Mouse (Mus musculus) left cerebral cortex, adult 8-10 months (tissue): ENCODE results near the gene Prkag2. TPM values are rescaled to one million over a fixed set of nuclear protein-coding genes. Genes with fewer than 3 reads are reported as not detected.
A peak's percentile ranks its signal among the peaks of the same experiment; 100 is the strongest.

Experiments used
- DNase-seq, 2 experiments: peaks; one replicate each; pipeline ENCODE4 v3.0.0; 2022; ENCODE audit warnings: low spot score in 2 of 2
- total RNA-seq, 4 experiments: library from RNA; stranded (reverse); gene quantifications; 2 replicates each; pipeline ENCODE4 v1.2.4; 2022

Prkag2 gene
- 100 to 1,000 TPM; 108 to 122 (median 112) TPM for total RNA-seq

- no peak for DNase-seq
These were observed at the start of gene Prkag2 for GRCm38 (mm10) chr5:25100516-25101125. Gene Prkag2 (minus strand): TSS chr5:25100642.

DNA sequence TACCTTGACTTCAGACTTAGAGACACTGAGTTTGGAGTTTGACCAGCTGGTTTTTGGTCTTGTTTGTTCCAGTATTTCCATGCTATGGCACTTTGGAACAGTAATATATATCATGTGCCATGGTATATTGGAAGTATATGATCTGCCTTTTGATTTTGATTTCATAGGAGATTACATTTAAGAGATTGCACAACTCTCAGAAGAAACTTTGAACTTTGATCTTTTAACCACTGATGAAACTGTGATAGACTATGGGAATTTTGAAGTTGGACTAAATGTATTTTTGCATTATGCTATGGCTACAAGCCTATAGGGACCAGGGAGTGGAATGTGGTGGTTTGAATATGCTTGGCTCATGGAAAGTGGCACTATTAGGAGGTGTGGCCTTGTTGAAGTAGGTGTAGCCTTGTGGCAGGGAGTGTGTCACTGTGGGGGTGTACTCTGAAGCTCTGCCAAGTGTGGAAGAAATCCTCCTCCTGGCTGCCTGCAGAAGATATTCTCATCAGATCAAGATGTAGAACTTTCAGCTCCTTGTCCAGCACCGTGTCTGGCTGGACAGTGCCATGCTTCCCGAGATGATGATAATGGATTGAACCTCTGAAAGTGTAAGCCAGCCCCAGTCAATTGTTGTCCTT is 49.0 kb upstream of the Prkag2 start:
- DNase-seq = no peak

- no peak for DNase-seq
These were observed 46.3 kb upstream of the Prkag2 start for GRCm38 (mm10) chr5:25146705-25147104.

GRCm38 (mm10) chr5:25127865-25128264 is 27.4 kb upstream of the Prkag2 start:
- no peak for DNase-seq

GRCm38 (mm10) chr5:25125884-25126560 is 25.6 kb upstream of the Prkag2 start:
- DNase-seq = no peak

DNA sequence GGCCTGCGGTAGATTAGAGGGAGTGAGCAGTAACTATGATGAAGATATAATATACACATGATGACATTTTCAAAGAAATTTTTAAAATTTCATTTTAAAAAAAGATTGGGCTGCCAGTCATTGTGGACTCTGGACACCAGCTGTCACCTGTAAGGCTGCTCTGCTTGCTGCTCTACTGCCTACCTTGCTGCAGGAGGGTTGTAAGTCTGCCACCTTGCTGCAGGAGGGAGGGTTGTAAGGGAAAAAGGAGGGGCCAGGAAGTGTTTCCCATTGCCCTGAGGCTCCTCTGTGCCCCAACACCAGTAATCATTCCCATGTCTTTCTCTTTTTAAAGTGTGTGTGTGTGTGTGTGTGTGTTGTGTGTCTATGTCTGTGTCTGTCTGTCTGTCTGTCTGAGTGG is 22.1 kb upstream of the Prkag2 start:
- no peak for DNase-seq

DNA sequence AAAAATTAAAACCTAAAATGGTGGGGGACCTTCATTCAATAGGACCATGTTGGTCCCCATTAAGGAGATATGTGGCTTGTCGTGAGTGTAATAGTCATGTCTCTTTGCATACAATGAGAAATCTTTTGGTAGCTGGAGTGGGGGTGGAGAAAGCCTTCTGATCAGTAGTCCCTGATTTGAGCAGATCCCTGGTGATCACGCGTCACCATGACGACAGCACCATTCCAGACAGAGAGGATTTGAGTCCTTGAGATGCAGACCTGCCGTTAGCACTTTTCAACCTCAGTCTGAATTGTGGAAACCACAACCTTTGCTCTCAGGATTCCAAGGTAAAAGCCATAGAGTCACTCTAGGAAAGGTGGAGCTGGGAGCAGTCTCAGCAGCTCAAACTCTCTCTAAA is 18.7 kb upstream of the Prkag2 start:
- no peak for DNase-seq

DNA sequence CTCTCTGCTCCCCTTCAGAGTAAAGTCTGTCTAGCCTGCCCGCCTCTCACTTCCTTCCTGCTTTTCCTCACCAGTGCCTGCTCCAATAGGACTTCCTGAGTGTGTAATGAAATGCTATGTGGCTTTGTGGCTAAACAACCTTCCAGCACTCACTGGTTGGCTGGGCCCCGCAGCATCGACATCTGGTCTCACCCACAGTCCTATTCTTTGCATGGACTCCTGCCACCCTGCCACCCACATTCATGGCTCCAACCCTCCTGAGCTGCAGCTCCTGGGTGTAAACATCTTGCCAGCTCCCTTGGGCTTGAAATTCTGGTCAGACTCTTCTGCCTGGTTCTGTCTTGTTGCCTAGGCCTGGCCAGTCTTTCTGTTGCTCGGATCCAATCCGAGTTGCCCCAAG is 15.6 kb upstream of the Prkag2 start:
- peak; percentile 56 to 95 for DNase-seq

DNA sequence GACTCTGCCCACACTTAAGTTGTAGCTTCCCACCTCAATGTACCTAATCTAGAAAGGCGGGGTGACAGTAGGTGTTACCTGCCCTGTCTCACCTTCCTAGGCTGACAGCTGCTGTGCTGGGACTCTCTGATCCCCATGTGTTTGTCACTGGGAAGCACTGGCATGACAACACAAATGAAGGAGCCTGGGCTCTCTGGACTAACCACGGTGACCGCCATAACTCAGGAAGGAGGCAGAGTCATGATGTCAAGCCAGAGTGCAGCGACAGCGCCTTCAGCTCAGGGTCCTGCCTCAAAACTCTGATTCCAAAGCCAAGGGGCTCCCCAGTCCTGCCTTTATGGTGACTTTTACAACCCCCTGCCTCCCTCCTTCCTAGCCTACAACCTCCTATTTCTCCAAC is 14.8 kb upstream of the Prkag2 start:
- no peak for DNase-seq

- peak in 1 of 2 experiments; percentile 1 for DNase-seq
These were observed 13.7 kb upstream of the Prkag2 start for GRCm38 (mm10) chr5:25114110-25114509.

GRCm38 (mm10) chr5:25110314-25110713 is 9.9 kb upstream of the Prkag2 start:
- DNase-seq = no peak

DNA sequence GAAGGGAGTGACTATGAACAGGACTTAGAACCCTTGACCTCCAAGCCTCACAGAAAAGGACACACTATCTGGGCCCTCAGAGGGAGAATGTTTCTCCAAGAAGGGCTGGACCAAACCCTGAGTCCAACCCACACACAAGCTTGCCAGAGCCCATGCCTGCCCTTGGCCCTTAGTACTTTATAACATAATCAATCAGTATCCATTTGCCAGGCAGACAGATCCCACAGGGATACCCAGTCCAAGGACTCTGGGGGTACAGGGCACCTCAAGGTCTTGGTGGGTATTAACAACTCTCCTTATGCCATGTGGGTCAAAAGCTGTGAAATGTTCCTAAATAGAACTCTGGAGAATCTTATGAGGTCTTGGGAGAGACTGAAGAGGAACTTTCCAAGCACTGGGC is 5.3 kb upstream of the Prkag2 start:
- no peak for DNase-seq

GRCm38 (mm10) chr5:25101126-25101523 is 683 bp upstream of the Prkag2 start:
- no peak for DNase-seq

- no peak for DNase-seq
These were observed 306 bp downstream of the Prkag2 start for GRCm38 (mm10) chr5:25100157-25100515.

- DNase-seq = no peak
These were observed 880 bp downstream of the Prkag2 start for GRCm38 (mm10) chr5:25099367-25100156.

- no peak for DNase-seq
These were observed 2.6 kb downstream of the Prkag2 start for GRCm38 (mm10) chr5:25097891-25098290.

DNA sequence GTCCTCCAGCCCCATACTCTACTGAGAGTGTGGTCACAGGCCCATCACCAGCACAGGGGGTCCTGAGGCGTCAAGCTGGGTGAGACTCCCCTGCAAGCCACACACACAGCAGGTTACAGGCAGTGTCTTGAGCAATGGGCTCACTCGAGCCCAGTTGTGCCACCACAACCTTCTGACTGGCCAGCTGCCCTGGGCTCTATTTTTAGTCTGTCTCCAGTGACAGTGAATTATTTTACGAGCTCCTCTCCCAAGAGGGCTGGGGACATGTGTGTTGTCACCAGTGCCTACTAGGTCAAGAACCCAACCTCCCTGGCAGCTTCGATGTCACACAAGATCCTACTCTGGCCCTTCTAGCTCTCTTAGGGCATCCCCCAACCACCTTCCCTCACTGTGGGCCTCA is 4.0 kb downstream of the Prkag2 start:
- no peak for DNase-seq

DNA sequence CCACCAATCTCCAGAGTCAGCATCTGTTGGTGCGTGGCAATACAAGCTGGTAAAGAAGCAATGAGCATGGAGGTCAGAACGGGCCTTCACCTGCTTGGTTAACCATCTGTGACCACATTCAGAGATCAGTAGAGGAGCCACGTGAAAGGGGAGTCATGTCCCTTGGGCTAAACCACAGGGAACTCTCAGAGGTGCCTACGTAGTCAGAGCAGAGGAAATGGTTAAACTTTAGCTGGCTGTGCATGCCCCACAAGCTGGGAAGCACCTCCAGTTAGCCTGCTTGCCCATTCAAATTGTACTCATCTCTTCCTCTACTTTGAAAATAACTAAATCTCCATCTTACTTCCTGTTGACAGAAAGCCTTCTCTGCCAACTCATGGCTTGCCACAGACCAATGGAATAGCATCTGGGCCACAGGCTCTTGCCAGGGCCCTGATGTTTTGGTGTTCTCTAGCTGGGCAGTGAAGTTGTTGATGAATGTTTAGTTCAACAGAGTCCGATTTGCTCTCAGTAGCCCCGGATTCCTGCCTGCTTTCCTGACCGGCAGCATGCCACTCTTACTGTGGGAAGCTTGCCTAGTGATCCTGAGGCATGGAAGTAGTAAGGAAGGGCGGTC is 7.7 kb downstream of the Prkag2 start:
- no peak for DNase-seq

- DNase-seq = peak in 1 of 2 experiments; percentile 62
These were observed 11.0 kb downstream of the Prkag2 start for GRCm38 (mm10) chr5:25089258-25089972.

DNA sequence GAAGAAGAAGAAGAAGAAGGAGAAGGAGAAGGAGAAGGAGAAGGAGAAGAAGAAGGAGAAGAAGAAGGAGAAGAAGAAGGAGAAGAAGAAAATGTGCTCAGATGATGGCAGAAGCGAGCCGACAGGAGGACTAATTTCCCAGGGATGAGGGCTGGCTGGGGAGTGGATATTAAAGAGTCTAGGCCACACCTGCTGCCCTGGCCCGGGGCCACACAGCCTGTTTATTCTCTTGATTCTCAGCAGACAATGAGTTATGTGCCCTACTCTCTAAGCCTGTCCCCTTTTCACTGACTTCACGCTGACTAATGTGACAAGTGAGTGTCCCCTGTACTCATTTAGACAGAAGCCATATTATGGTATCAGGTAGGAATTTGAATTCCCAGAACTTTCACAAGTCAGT is 11.8 kb downstream of the Prkag2 start:
- DNase-seq = no peak

- no peak for DNase-seq
These were observed 12.3 kb downstream of the Prkag2 start for GRCm38 (mm10) chr5:25088111-25088510.
